ENCODE assay signal across 16 mouse cellular contexts in genomic region chr4:140871851-140872685, GRCm38 (mm10). TPM values are rescaled to one million over a fixed set of nuclear protein-coding genes. Genes with fewer than 3 reads are reported as not detected.
A peak's percentile ranks its signal among the peaks of the same experiment; 100 is the strongest.
DNase-seq lines count a peak whose midpoint lies in the region; ATAC-seq lines count a peak whose summit lies in the region.
"Had no signal": no experiment of that assay in that cellular context is flagged by ENCODE, and none has a peak within 500 bp of the region (broad histone marks: within the 10 kb centered on the region; RNA-seq: fewer than 3 reads in every experiment).

No protein-coding gene starts in this region.

- no peak overlapping the region; the same call in 1 of the 2 replicates for H3K9ac ChIP-seq in liver, embryonic 13.5 days
- H3K9ac ChIP-seq in midbrain, embryonic 13.5 days (replicated peaks) = no peak overlapping the region
- H3K9ac ChIP-seq: embryonic facial prominence, embryonic 15.5 days; forebrain, embryonic 13.5 days had no signal

- H3K27ac ChIP-seq in heart, embryonic 10.5 days = no peak overlapping the region
- H3K27ac ChIP-seq in liver, embryonic 13.5 days = no peak overlapping the region
- no peak overlapping the region for H3K27ac ChIP-seq in midbrain, embryonic 13.5 days
- H3K27ac ChIP-seq: embryonic facial prominence, embryonic 15.5 days; forebrain, embryonic 13.5 days had no signal

- H3K4me1 ChIP-seq in heart, embryonic 10.5 days = peaks cover 27% of the 10 kb centered on the region
- peaks cover 44% of the 10 kb centered on the region for H3K4me1 ChIP-seq in liver, embryonic 13.5 days (replicated peaks)
- H3K4me1 ChIP-seq in midbrain, embryonic 13.5 days (replicated peaks) = peaks cover 10% of the 10 kb centered on the region

- DNase-seq in heart, embryonic 10.5 days (ENCODE audit: low spot score) = peak; percentile 64
- no peak for DNase-seq in heart, postnatal 14 days
- peak; percentile 32 for DNase-seq in testis, postnatal 10 days (ENCODE audit: low spot score)
- no peak for DNase-seq in testis, postnatal 14 days (ENCODE audit: low spot score)
- no peak for DNase-seq in liver, embryonic 13.5 days
- DNase-seq in urinary bladder, adult 18-20 months (ENCODE audit: low spot score in 2 of 2) = no peak
- DNase-seq: cerebellum, adult 18-20 months; heart, postnatal 36 days; layer of hippocampus, postnatal 36 days; lung, adult 18-20 months had no signal

- 75% methylated on average over 8 of the region's 8 CpGs for WGBS in heart, embryonic 10.5 days
- 56% methylated on average over 8 of the region's 8 CpGs for WGBS in liver, embryonic 13.5 days (ENCODE audit: insufficient replicate concordance)
- 89% methylated on average over 8 of the region's 8 CpGs for WGBS in midbrain, embryonic 13.5 days

- no peak overlapping the region for H3K4me3 ChIP-seq in heart, embryonic 10.5 days
- H3K4me3 ChIP-seq in liver, embryonic 13.5 days (replicated peaks) = no peak overlapping the region
- no peak overlapping the region for H3K4me3 ChIP-seq in midbrain, embryonic 13.5 days (replicated peaks)
- H3K4me3 ChIP-seq: embryonic facial prominence, embryonic 15.5 days; forebrain, embryonic 13.5 days had no signal

- intact Hi-C loops in heart, postnatal 14 days (cut with DNase I) = no loop called here

- no peaks in the 10 kb centered on the region for H3K36me3 ChIP-seq in heart, embryonic 10.5 days
- no peaks in the 10 kb centered on the region for H3K36me3 ChIP-seq in liver, embryonic 13.5 days
- H3K36me3 ChIP-seq in midbrain, embryonic 13.5 days = no peaks in the 10 kb centered on the region
- H3K36me3 ChIP-seq: embryonic facial prominence, embryonic 15.5 days had no signal

- H3K4me2 ChIP-seq in liver, embryonic 13.5 days = no peak overlapping the region
- no peak overlapping the region for H3K4me2 ChIP-seq in midbrain, embryonic 13.5 days (replicated peaks)
- H3K4me2 ChIP-seq: embryonic facial prominence, embryonic 15.5 days; forebrain, embryonic 13.5 days; midbrain, embryonic 11.5 days had no signal

- ATAC-seq in liver, embryonic 13.5 days (ENCODE audit: low read depth) = peak; percentile 31; the same call in 1 of the 2 replicates
- ATAC-seq in monocyte, adult 5-6 weeks (replicated peaks; ENCODE audit: insufficient number of reproducible peaks, low FRiP score, low TSS enrichment, poor library complexity, severe bottlenecking) = peak; percentile 69
- ATAC-seq in midbrain, embryonic 13.5 days = no peak
- ATAC-seq: forebrain, embryonic 13.5 days had no signal

- H3K27me3 ChIP-seq in heart, embryonic 10.5 days (ENCODE audit: insufficient read depth, poor library complexity, severe bottlenecking) = peaks cover 40% of the 10 kb centered on the region
- H3K27me3 ChIP-seq in liver, embryonic 13.5 days = peaks cover 42% of the 10 kb centered on the region
- peaks cover 16% of the 10 kb centered on the region; the same call in 1 of the 2 replicates for H3K27me3 ChIP-seq in midbrain, embryonic 13.5 days

- H3K9me3 ChIP-seq in heart, embryonic 10.5 days = peaks cover 6% of the 10 kb centered on the region; the same call in 1 of the 2 replicates
- no peaks in the 10 kb centered on the region for H3K9me3 ChIP-seq in liver, embryonic 13.5 days (replicated peaks)
- peaks cover 7% of the 10 kb centered on the region for H3K9me3 ChIP-seq in midbrain, embryonic 13.5 days

RNA-seq across cellular contexts. Expression of gene Padi1, which starts 26.5 kb away (rescaled TPM):
- 0.16 TPM in 2 replicates for polyA plus RNA-seq in heart, embryonic 10.5 days (2016; fragmentation: Nextera tagmentation; extraction: Ambion mirVana)
- total RNA-seq in heart, postnatal 14 days (2021) = not detected
- 0.03 and 0.06 TPM in 2 replicates for polyA plus RNA-seq in liver, embryonic 13.5 days (2015; fragmentation: Nextera tagmentation; extraction: Ambion mirVana)
- 0.29 to 0.86 TPM in 2 of 3 replicates, not detected in the other for total RNA-seq in monocyte, adult 5-6 weeks (2017)
- polyA plus RNA-seq in midbrain, embryonic 13.5 days (2015; fragmentation: Nextera tagmentation; extraction: Ambion mirVana) = not detected in 2 replicates
- total RNA-seq: heart, postnatal 36 days; layer of hippocampus, postnatal 36 days; left cerebral cortex, postnatal 36 days had no signal
- polyA plus RNA-seq: forebrain, embryonic 13.5 days had no signal

RNA-seq across cellular contexts. Expression of gene Padi2, which starts 34.1 kb away (rescaled TPM):
- 2.9 and 6.3 TPM in 2 replicates for polyA plus RNA-seq in heart, embryonic 10.5 days (2016; fragmentation: Nextera tagmentation; extraction: Ambion mirVana)
- total RNA-seq in heart, postnatal 14 days (2021) = 1 to 10 TPM in 1 of 2 experiments, under 1 TPM in 1; 0.41 to 1.1 TPM
- 1.9 and 2.4 TPM in 2 replicates for polyA plus RNA-seq in liver, embryonic 13.5 days (2015; fragmentation: Nextera tagmentation; extraction: Ambion mirVana)
- 41.3 to 73.2 TPM (median 47.7 TPM) in 3 replicates for total RNA-seq in monocyte, adult 5-6 weeks (2017)
- polyA plus RNA-seq in midbrain, embryonic 13.5 days (2015; fragmentation: Nextera tagmentation; extraction: Ambion mirVana) = 0.93 TPM in 2 replicates

Comparison
In these comparisons a context has a peak if more than half of its experiments do, and no peak if none do; other contexts are left out.
1. DNase-seq: peak in heart, embryonic 10.5 days (single experiment) and testis, postnatal 10 days (single experiment); none in heart, postnatal 14 days (0 of 2), testis, postnatal 14 days (single experiment), liver, embryonic 13.5 days (single experiment) and urinary bladder, adult 18-20 months (0 of 2).